Mouse (Mus musculus) c-Kit-positive CD71-positive TER-119-negative erythroid progenitor cells, embryonic 14.5 days (primary cell): Measurements from ENCODE around the gene Cad.

ENCODE experiments used
- DNase-seq: peaks from one replicate; pipeline ENCODE4 v3.0.0-alpha.2; 2013; ENCODE audit warnings: low read depth

The Cad gene

GRCm38 (mm10) chr5:31110781-31111180 is 56.2 kb downstream of the Cad start:
- no peak for DNase-seq

- DNase-seq: no peak
Measured at GRCm38 (mm10) chr5:31116354-31116753, 61.8 kb downstream of the Cad start, which contains the start of gene Trim54. Gene Trim54 (plus strand): TSS chr5:31116712.

GRCm38 (mm10) chr5:31116912-31117311 is 62.3 kb downstream of the Cad start:
- DNase-seq: no peak

- DNase-seq: no peak
Measured at GRCm38 (mm10) chr5:31121111-31121510, 66.5 kb downstream of the Cad start.

- no peak for DNase-seq
Measured at GRCm38 (mm10) chr5:31123481-31123880, 68.9 kb downstream of the Cad start.

GRCm38 (mm10) chr5:31126050-31126449 is 71.5 kb downstream of the Cad start:
- no peak for DNase-seq
